Mouse (Mus musculus): Measurements from ENCODE around the gene Ndufa1. TPM values are rescaled to one million over a fixed set of nuclear protein-coding genes. Genes with fewer than 3 reads are reported as not detected.

Gene Ndufa1
- 154 TPM for polyA plus RNA-seq (2017; shearing (Covaris generic))

DNA sequence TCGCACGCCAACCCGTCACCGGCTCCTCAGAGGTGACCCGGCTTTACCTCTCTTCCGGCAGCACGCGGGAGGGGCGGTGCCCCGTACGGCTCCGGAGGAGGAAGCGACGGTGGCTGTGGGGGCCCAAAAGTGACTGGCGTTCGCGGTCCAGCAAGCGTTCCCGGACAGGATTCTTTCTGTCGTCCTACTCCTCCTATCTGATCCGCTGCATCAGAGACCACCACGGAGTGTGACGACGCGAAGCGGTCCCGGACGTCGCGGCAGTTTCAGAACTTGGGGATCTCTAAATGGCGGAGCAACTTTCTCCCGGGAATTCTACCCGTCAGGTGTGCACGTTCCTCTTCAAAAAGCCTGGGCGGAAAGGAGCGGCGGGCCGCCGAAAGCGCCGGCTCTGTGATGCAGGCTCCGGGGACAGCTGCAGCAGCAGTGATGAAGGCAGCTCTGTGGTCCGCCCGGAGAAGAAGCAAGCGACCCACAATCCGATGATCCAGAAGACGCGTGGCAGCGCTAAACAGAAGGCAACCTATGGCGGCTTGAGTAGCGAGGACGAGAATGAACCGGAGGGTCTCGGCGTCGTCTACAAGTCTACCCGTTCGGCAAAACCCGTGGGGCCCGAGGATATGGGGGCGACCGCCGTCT lies at the start of gene Ndufa1, which contains the start of gene Rnf113a1:
TSS of gene Ndufa1 (minus strand) at position 59 of the 639 bp plus-strand sequence.
TSS of gene Rnf113a1 (plus strand) at position 141 of the 639 bp plus-strand sequence.

DNA sequence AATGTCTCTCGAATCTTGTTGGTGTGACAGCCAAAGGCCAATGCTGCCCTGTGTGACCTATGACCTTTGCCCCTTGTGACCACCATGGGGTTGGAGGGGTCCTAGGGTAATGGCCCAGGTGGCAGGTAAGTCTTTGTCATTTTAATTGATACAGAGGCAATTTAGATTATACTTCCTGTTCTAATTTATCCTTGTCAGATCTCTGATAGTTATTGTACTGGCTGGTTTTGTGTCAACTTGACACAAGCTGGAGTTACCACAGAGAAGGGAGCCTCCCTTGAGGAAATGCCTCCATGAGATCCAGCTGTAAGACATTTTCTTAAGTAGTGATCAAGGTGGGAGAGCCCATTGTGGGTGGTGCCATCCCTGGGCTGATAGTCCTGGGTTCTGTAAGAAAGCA lies 31.2 kb upstream of the Ndufa1 start, which contains the start of gene Rhox1:
TSS of gene Rhox1 (minus strand) at position 101 of the 400 bp plus-strand sequence.

DNA sequence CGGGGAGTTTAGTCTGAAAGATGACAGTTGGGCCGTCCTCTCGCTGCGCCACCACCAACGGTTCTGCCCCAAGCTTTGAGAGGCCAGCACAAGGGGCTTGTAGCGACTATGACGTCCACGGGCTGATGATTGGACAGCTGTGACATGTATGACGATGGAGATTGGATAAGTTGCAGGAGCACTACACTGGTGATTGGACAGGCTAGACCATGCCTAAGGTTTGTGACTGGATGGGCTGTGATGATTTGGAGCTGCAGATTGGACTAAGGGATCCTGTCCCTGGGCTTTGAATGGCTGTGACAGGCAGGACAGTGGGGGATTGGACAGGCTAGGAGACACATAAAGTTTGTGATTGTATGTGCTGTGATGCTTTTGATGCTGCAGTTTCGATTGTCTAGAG lies 20.0 kb upstream of the Ndufa1 start, which contains the start of gene Gm9:
TSS of gene Gm9 (minus strand) at position 101 of the 400 bp plus-strand sequence.

GRCm38 (mm10) chrX:37168742-37169141 lies 22.2 kb downstream of the Ndufa1 start, which contains the start of gene Akap14:
Gene Akap14, minus strand, starts transcription at chrX:37168842.

Other genes with a start within 250 kb of the Ndufa1 start
- gene Sept6, start 199.4 kb downstream of the Ndufa1 start, polyA plus RNA-seq (2017; shearing (Covaris generic)): 141 TPM
- not detected for gene Sowahd, start 142.3 kb downstream of the Ndufa1 start, polyA plus RNA-seq (2017; shearing (Covaris generic))
- 514 TPM for gene Rpl39, start 105.8 kb downstream of the Ndufa1 start, polyA plus RNA-seq (2017; shearing (Covaris generic))
- gene Upf3b, start 80.8 kb downstream of the Ndufa1 start, polyA plus RNA-seq (2017; shearing (Covaris generic)): 13.0 TPM
- 16.9 TPM for gene Nkap, start 64.4 kb downstream of the Ndufa1 start, polyA plus RNA-seq (2017; shearing (Covaris generic))
- gene Akap14, start 22.3 kb downstream of the Ndufa1 start, polyA plus RNA-seq (2017; shearing (Covaris generic)): not detected
- 6.5 TPM for gene Rnf113a1, start 82 bp upstream of the Ndufa1 start, polyA plus RNA-seq (2017; shearing (Covaris generic))
- gene Gm9, start 19.9 kb upstream of the Ndufa1 start, polyA plus RNA-seq (2017; shearing (Covaris generic)): not detected
- gene Rhox1, start 31.1 kb upstream of the Ndufa1 start, polyA plus RNA-seq (2017; shearing (Covaris generic)): not detected
- gene Rhox2a, start 53.8 kb upstream of the Ndufa1 start, polyA plus RNA-seq (2017; shearing (Covaris generic)): not detected
- not detected for gene Rhox3a, start 58.8 kb upstream of the Ndufa1 start, polyA plus RNA-seq (2017; shearing (Covaris generic))
- gene Rhox4a, start 74.2 kb upstream of the Ndufa1 start, polyA plus RNA-seq (2017; shearing (Covaris generic)): 0.37 TPM
- not detected for gene Rhox3a2, start 188.9 kb upstream of the Ndufa1 start, polyA plus RNA-seq (2017; shearing (Covaris generic))
- gene Rhox4a2, start 199.7 kb upstream of the Ndufa1 start, polyA plus RNA-seq (2017; shearing (Covaris generic)): not detected
- gene Rhox2b, start 220.9 kb upstream of the Ndufa1 start, polyA plus RNA-seq (2017; shearing (Covaris generic)): not detected
- not detected for gene Rhox4b, start 241.3 kb upstream of the Ndufa1 start, polyA plus RNA-seq (2017; shearing (Covaris generic))

Measured in naive thymus-derived CD4-positive, alpha-beta T cell, adult 5 months (primary cell).